Mouse (Mus musculus) liver, postnatal 0 days (tissue): Measurements from ENCODE around the gene Rest. TPM values are rescaled to one million over a fixed set of nuclear protein-coding genes. Genes with fewer than 3 reads are reported as not detected.

Experiments
- ATAC-seq: fragments of 200-750 bp; cut with Nextera tagmentation; 2 replicates; pipeline ENCODE4 v1.8.0; 2017; ENCODE audit warnings: mild to moderate bottlenecking, moderate library complexity
- DNase-seq: peaks from one replicate; pipeline ENCODE4 v3.0.0-alpha.2; 2016
- H3K27ac ChIP-seq: fragments of 300-500 bp; sonication (generic); 2 replicates; pipeline ENCODE4 v1.5.1; 2014; ENCODE audit warnings: antibody characterized with exemption, moderate library complexity, mild to moderate bottlenecking, low read depth
- H3K27me3 ChIP-seq: fragments of 300-500 bp; sonication (generic); 2 replicates; pipeline ENCODE4 v1.6.1; 2014; ENCODE audit warnings: low read length, control low read depth, mixed read lengths; ENCODE audit not compliant: insufficient read depth
- H3K36me3 ChIP-seq: fragments of 300-500 bp; sonication (generic); replicated peaks from 2 replicates; pipeline ENCODE4 v1.6.1; 2014; ENCODE audit warnings: mild to moderate bottlenecking, control low read depth, low read length, moderate library complexity, mixed read lengths; ENCODE audit not compliant: insufficient read depth
- H3K4me1 ChIP-seq: fragments of 300-500 bp; sonication (generic); 2 replicates; pipeline ENCODE4 v1.6.1; 2014; ENCODE audit warnings: antibody characterized with exemption, mild to moderate bottlenecking, control low read depth; ENCODE audit not compliant: insufficient read depth
- H3K4me2 ChIP-seq: fragments of 300-500 bp; sonication (generic); 2 replicates; pipeline ENCODE4 v1.6.1; 2014; ENCODE audit warnings: low read depth, mild to moderate bottlenecking, low read length, moderate library complexity, mixed read lengths
- H3K4me3 ChIP-seq: fragments of 300-500 bp; sonication (generic); 2 replicates; pipeline ENCODE4 v1.5.1; 2014; ENCODE audit warnings: low read depth, low read length
- H3K9ac ChIP-seq: fragments of 300-500 bp; sonication (generic); replicated peaks from 2 replicates; pipeline ENCODE4 v1.6.1; 2014; ENCODE audit warnings: mild to moderate bottlenecking, moderate library complexity
- H3K9me3 ChIP-seq: fragments of 300-500 bp; sonication (generic); 2 replicates; pipeline ENCODE4 v1.6.1; 2016; ENCODE audit warnings: mild to moderate bottlenecking, control low read depth, low read length, mixed read lengths
- CTCF ChIP-seq: sonication (generic); IDR thresholded peaks from 2 replicates; pipeline ENCODE4 v1.5.1; 2016; ENCODE audit warnings: antibody characterized with exemption, low read depth
- EP300 ChIP-seq: IDR thresholded peaks from 2 replicates; pipeline ENCODE4 v1.6.1; 2016; ENCODE audit warnings: antibody characterized with exemption, low read depth, mild to moderate bottlenecking
- WGBS: fragments of 180-500 bp; shearing (Covaris S2); extraction: QIAGEN DNeasy Blood & Tissue Kit; methylation state at CpG from one replicate; pipeline ENCODE4 v1.1.7; 2014; ENCODE audit not compliant: insufficient replicate concordance; 5-methylcytosine and 5-hydroxymethylcytosine counted together
- polyA plus RNA-seq: library from polyadenylated mRNA; unstranded; fragments of >200 nt; fragmentation: Nextera tagmentation; extraction: Ambion mirVana; gene quantifications from 2 replicates; pipeline ENCODE4 v1.2.1, GENCODE M21; 2015

Gene Rest
- polyA plus RNA-seq, 1 experiment from 2014 or later: 6.4 TPM

GRCm38 (mm10) chr5:77282242-77282641, 17.0 kb downstream of the Rest start:
- WGBS: 83% methylated on average over 9 of the region's 9 CpGs
- no peaks in the 10 kb centered on the region for H3K9me3 ChIP-seq
- H3K4me1 ChIP-seq: no peaks in the 10 kb centered on the region
- no peak for DNase-seq
- ATAC-seq: no peak
- TF ChIP-seq EP300: no peak
- H3K9ac ChIP-seq: no peak overlapping the region
- H3K27ac ChIP-seq: no peak overlapping the region
- H3K27me3 ChIP-seq: no peaks in the 10 kb centered on the region
- H3K36me3 ChIP-seq: peaks cover 51% of the 10 kb centered on the region
- H3K4me3 ChIP-seq: no peak overlapping the region
- no peak overlapping the region for H3K4me2 ChIP-seq

GRCm38 (mm10) chr5:77285685-77286084, 20.4 kb downstream of the Rest start:
- WGBS: 81% methylated on average over 7 of the region's 7 CpGs
- no peaks in the 10 kb centered on the region for H3K4me1 ChIP-seq
- no peak overlapping the region for H3K9ac ChIP-seq
- peaks cover 37% of the 10 kb centered on the region for H3K36me3 ChIP-seq
- no peaks in the 10 kb centered on the region for H3K9me3 ChIP-seq
- H3K27ac ChIP-seq: no peak overlapping the region
- H3K4me2 ChIP-seq: no peak overlapping the region
- no peaks in the 10 kb centered on the region for H3K27me3 ChIP-seq
- ATAC-seq (no peak), DNase-seq (no peak)
- TF ChIP-seq CTCF: no peak
- no peak for TF ChIP-seq EP300
- H3K4me3 ChIP-seq: no peak overlapping the region

GRCm38 (mm10) chr5:77286904-77287303, 21.6 kb downstream of the Rest start:
- Histone ChIP-seq H3K9ac (no peak overlapping the region), H3K4me3 (no peak overlapping the region), H3K27ac (no peak overlapping the region), H3K27me3 (no peaks in the 10 kb centered on the region), H3K4me1 (no peaks in the 10 kb centered on the region), H3K9me3 (no peaks in the 10 kb centered on the region), H3K36me3 (peaks cover 25% of the 10 kb centered on the region), H3K4me2 (no peak overlapping the region)
- no peak for TF ChIP-seq CTCF
- no peak for TF ChIP-seq EP300
- ATAC-seq (no peak), DNase-seq (no peak)
- 77% methylated on average over 5 of the region's 5 CpGs for WGBS

- 74% methylated on average over 6 of the region's 6 CpGs for WGBS
- ATAC-seq (no peak), DNase-seq (no peak)
- no peak overlapping the region for H3K4me3 ChIP-seq
- H3K9me3 ChIP-seq: no peaks in the 10 kb centered on the region
- H3K9ac ChIP-seq: no peak overlapping the region
- TF ChIP-seq CTCF (no peak), EP300 (no peak)
- no peak overlapping the region for H3K27ac ChIP-seq
- H3K36me3 ChIP-seq: peaks cover 19% of the 10 kb centered on the region
- no peaks in the 10 kb centered on the region for H3K4me1 ChIP-seq
- no peaks in the 10 kb centered on the region for H3K27me3 ChIP-seq
- H3K4me2 ChIP-seq: no peak overlapping the region
These were observed 22.6 kb downstream of the Rest start for GRCm38 (mm10) chr5:77287901-77288300.

- no peak overlapping the region for H3K27ac ChIP-seq
- H3K4me3 ChIP-seq: no peak overlapping the region
- 0 out of 2 replicates have a peak, but pooled peaks cover 4% of the 10 kb centered on the region for H3K4me1 ChIP-seq
- WGBS: 70% methylated on average over 8 of the region's 8 CpGs
- ATAC-seq (peak; percentile 25; the same call in 1 of the 2 replicates), DNase-seq (no peak)
- H3K4me2 ChIP-seq: no peak overlapping the region
- no peaks in the 10 kb centered on the region for H3K9me3 ChIP-seq
- H3K27me3 ChIP-seq: no peaks in the 10 kb centered on the region
- peaks cover 17% of the 10 kb centered on the region for H3K36me3 ChIP-seq
- TF ChIP-seq EP300: no peak
- TF ChIP-seq CTCF: no peak
- no peak overlapping the region for H3K9ac ChIP-seq
These were observed 24.4 kb downstream of the Rest start for GRCm38 (mm10) chr5:77289686-77290085.

GRCm38 (mm10) chr5:77290606-77291005, 25.3 kb downstream of the Rest start:
- no peak overlapping the region for H3K4me3 ChIP-seq
- H3K36me3 ChIP-seq: peaks cover 16% of the 10 kb centered on the region
- H3K4me1 ChIP-seq: 0 out of 2 replicates have a peak, but pooled peaks cover 4% of the 10 kb centered on the region
- 78% methylated on average over 2 of the region's 2 CpGs for WGBS
- H3K4me2 ChIP-seq: no peak overlapping the region
- no peak overlapping the region for H3K27ac ChIP-seq
- no peak overlapping the region for H3K9ac ChIP-seq
- H3K27me3 ChIP-seq: no peaks in the 10 kb centered on the region
- DNase-seq (no peak), ATAC-seq (no peak)
- H3K9me3 ChIP-seq: no peaks in the 10 kb centered on the region
- TF ChIP-seq EP300 (no peak), CTCF (peak; percentile 29; the same call in 1 of the 2 replicates)
